Mouse (Mus musculus): ENCODE measurements around the gene Ewsr1.

The Ewsr1 gene

DNA sequence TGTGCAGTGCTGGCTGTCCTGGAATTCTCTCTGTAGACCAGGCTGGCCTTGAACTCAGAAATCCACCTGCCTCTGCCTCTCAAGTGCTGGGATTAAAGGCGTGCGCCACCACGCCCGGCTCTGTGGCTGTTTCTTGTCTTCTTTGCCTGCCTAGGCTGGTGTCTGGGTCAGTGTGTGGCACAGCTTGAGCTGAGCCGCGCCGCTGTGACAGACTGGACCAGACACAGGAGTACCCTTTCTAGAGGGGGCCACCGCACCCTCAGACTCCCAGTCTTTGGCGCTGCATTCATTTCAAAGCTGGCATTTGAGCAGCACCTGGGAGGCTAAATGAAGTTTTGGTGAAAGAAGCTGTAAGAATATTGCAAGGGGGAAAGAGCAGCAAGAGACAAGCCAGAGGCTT is 40.3 kb downstream of the Ewsr1 start:
- no peak for DNase-seq (ENCODE audit: low read depth, low spot score)

DNA sequence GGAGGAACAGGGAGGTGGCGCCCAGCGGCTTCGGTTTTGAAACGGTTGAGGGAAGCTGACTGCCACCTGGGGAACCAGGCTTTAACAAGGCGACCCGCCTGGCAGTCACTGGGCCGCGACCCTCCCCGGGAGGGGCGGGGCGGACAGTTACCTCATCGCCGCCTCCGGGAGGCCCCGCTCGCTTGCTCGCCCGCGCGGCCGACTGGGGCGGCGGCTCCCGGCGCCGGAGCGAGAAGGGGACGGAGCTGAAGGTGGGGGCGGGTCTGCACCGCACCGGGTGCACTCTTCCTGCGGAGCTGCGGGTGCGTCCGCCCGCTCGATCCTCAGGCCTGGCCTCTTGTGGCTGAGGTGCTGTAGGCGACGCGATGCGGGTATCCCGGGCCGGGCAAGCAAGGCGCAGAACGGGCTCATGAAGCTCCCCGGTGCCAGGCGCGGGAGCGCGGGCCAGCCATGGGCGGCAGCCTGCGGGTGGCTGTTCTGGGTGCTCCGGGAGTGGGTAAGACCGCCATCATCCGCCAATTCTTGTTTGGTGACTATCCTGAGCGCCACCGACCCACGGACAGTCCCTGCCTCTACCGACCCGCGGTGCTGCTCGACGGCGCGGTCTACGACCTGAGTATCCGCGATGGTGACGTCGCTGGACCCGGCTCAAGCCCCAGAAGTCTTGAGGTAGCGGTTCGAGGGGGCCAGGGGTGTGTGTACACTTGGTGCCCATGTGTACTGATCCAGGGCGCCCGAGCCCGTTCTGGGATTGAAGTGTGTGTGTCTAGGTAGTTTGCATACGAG is 41.0 kb downstream of the Ewsr1 start, which contains the start of gene Rasl10a:
Gene Rasl10a, plus strand, starts transcription at position 273 of the 786 bp plus-strand sequence.
- DNase-seq (ENCODE audit: low read depth, low spot score), result no peak

DNA sequence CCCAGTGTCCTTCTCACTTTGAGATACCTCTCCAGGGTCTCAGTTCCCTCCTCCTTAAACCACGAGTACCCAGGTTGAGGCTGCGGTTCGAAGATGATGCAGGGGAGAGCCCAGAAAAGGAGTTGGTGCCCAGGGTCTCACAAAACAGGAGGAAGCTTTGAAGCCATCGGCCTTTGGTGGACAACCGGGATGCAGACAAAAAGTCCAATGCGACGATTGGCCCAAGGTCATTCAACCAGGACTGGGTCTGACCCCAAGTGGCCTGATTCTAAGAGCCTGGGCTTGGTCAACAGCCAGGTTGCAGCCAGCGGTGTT is 41.6 kb downstream of the Ewsr1 start:
- no peak for DNase-seq (ENCODE audit: low read depth, low spot score)

DNA sequence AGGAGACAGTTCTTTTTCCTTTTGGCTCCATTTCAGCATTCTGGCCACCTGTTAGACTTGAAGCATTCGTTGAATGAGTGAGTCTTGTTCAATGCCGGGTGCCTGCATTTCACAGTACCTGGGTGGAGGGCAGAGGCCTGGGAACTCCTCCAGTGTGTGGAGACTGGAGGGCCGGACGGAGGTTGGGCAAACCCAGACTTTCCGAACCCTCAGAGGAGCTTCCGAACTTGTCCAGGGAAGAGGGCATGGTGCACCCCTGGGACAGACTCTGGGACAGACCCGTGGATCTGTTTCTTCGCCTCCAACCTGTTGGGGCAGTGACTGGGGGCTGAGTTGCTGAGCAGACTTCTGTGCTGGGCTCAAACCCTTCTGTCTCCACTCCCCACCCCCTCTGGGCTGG is 42.0 kb downstream of the Ewsr1 start:
- DNase-seq (ENCODE audit: low read depth, low spot score), result no peak

DNA sequence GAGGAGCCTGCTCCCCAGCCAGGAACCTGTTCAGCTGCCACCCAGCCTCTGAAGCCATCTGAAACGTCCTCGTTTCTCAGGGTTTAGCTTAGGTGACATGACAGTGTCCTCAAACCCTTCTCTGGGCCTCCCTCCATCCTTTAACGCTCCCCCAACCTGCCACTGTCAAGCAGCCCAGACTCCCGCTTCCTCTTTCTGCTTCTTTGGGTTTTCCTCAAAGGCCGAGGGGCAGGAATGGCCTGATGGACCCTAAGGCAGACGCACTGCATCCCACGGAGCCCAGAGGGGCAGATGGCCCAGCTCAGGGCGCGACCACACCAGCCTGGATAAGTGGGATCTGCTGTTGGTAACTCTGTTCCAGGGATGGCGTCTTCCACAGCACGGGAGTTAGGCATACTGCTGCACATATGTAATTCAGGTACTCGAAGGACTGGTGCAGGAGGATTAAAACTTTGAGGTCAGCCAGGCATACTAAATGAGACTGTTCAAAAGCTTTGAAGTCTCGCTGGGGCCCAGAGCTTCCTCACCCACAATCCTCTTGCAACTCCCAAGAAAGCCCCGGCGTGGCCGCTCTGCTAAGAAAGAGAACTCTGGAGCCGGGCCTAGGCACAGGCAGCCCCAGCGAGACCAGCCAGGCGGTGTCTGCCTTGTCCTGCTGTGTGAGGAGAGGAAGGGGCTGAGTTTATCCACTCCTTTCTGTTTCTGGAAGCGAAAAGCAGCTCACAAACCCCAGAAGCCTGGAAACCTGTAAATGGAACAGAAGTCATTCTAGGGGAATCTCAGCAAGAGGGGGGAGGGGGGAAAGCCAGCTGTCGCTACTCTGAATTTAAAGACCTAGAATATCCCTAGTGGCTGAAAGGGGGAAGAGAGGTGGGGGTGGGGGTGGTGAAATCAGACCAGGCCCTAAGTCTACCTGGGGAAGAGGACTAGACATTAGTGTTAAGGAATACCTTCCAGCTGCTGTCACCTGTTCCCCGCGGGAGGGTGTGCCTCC is 42.8 kb downstream of the Ewsr1 start:
- no peak for DNase-seq (ENCODE audit: low read depth, low spot score)

DNA sequence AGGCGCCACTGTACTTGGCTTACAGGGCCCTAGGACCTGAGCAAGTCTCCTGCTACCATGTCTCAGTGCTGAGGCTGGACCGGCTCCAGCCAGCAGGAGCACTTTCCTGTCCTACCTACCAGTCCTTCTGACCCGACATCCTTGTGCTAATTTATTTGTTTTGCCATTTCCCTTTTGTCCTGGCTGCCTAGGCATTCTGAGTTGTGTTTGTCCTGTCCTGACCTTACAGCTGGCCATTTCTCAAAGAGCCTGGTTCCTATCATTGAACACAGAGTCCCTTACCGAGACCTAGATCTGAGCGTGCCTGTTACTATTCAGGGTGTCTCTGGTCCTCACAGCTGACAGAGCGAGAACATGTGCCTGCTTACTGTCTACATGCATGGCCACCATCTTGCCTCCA is 44.2 kb downstream of the Ewsr1 start:
- no peak for DNase-seq (ENCODE audit: low read depth, low spot score)

DNA sequence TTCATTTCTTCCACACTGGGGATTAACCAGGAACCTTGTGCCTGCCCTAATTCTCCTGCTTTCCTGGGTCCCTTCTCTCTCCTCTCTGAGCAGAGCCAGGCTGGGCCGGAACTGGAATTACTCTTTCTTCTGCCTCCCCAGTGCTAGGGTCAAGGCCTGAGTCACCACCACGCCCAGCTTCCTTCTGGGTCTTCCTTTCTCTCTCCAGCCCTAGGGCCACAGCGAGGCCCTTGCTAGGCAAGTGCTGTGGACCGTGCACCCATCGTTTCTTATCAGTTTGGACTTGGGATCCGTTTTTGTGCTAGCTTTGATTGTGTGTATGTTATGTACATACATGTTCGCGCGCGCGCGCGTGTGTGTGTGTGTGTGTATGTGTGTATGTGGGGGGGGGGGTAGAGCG is 44.9 kb downstream of the Ewsr1 start:
- no peak for DNase-seq (ENCODE audit: low read depth, low spot score)

DNA sequence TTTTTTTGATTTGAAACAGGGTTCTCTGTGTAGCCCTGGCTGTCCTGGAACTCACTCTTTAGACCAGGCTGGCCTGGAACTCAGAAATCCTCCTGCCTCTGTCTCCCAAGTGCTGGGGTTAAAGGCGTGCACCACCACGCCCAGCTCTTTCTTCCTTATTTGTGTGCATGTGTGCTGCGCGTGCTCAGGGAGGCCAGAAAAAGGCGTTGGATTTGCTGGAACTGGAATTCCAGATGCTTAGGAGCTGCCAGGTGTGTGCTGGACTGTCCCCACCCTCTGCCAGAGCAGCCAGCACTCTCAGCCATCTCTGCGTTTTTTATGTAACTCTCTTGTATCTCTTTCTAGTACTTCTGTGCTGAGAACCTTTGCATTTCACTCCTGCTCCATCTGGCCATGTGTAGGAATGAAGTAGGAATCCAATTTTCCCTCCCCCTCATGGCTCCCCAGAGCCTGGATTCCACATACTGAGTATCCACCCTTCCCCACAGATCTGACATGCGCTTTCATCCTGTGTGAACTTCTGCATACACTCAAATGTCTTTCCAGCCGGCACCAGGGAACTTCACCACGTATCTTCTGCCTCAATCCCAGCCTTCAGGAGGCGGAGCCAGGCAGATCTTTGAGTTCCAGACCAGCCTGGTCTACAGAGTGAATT is 46.7 kb downstream of the Ewsr1 start:
- no peak for DNase-seq (ENCODE audit: low read depth, low spot score)

DNA sequence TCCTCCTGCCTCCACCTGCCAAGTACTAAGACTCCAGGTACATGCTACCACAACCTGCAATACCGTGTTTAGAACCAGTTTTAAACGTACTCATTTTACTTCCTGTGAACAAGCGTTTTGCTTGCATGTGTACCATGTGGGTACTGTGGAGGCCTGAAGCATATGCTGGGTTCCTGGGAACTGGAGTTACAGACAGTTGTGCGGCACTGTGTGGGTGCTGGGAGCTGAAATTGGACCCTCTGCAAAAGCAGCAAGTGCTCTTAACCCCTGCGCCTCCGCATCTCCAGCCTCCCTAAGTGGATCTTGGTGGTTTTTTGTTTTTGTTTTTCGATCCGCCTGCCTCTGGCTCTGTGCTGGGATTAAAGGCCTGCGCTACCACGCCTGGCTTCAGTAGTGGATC is 47.4 kb downstream of the Ewsr1 start:
- DNase-seq (ENCODE audit: low read depth, low spot score), result no peak

DNA sequence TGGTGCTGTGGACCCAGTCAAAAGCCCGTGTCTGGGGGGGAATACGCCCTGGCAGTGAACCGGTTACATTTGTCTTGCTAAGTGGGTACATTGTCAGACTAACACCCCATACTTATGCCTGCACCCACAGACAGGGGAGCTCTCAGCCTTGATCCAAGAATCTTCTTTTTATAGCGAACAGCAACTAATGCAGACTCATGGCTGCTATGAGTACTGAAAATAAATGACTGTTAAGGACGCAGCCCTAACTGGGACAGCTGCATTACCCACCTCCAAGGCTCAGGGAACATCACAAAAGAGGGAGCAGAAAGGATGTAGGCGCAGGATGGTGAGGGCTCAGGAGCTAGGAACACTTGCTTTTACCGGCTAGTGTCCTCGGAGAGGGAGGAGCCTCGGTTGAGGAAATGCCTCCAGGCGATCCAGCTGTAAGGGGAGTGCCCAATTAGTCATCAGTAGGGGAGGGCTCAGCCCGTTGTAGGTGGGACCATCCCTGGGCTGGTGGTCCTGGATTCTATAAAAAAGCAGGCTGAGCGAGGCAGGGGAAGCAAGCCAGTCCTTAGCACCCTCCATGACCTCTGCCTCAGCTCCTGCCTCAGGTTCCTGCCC is 52.6 kb downstream of the Ewsr1 start:
- no peak for DNase-seq (ENCODE audit: low read depth, low spot score)

DNA sequence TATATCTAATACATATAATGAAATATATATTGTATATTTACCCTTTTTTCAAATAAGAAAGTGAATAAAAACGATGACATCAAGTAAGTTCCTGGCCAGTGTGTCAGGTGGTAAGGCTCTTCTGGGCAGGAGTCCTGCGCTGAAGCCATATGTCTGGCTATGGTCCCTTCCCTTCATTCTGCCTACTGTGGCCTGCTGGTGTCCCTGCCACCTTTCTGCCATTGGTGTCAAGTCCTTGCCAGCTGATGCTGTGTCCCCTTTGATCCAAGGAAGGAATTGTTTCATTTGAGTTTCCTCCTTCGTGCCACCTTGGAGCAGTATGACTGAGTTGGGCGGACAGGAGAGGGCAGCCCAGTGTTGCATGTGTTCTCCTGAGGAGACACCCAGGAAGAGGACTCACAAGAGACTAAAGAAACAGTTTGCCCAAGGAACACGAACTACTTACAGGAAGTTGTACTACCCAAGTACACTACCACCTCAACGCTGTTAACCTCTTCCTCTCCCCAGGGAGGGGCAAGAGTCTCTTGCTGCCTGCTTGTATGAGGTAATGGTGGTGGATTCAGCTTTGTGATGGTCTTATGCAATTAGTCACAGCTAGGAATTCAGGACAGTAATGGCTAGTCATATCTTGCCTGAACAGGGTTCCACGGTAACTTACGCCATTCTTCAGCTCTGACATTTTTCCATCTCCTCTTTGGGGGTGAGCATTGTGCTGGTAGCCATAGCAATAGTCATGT is 56.3 kb downstream of the Ewsr1 start:
- DNase-seq (ENCODE audit: low read depth, low spot score), result no peak

DNA sequence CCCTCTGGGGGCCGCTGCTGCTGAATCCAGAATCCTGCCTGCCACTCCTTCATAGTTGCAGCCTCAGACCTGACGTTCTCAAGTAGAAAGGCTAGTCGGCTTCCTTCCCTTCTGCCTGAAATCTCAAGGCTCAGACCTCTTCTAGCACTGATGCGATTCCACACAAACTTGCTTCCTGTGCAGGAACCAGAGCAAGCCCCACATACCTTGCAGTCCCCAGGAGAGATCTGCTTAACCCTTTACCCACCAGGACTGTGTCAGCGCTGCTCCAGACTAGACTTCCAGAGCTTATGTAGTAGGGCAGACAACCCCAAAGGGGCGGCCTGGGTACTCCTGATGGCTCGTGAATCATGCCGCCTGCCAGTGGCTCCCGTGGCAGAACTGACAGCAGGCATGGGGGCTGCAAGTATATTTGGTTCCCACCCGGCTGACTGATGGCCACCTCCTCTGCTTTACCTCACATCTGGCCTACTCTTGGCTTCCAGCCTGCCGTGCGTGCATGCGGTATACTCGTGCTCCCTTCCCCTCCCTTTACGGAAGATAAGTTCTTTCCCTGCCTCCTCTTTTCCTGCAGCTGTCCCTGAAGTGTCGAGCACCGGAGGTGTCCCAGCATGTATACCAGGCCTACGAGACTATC is 57.8 kb downstream of the Ewsr1 start:
- no peak for DNase-seq (ENCODE audit: low read depth, low spot score)

DNA sequence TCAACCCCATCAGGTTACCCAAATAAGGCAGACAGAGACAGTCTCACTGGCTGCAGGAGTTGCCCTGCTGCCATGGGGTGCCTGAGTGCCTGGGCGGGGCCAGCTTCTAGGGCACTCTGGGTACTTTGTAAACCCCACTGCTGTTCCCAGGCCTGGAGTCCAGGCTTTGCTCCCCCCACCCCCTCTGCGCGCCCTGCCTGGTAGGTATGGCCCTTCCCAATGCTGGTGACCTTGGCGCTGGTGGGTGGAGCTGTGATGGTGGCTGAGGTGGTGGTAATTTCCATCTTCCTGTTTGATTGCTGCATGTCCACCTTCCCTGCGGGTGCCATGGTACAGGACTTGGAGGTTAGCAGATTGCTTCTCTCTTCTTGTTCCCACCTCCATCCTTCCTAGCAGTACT is 58.5 kb downstream of the Ewsr1 start:
- DNase-seq (ENCODE audit: low read depth, low spot score), result no peak

DNA sequence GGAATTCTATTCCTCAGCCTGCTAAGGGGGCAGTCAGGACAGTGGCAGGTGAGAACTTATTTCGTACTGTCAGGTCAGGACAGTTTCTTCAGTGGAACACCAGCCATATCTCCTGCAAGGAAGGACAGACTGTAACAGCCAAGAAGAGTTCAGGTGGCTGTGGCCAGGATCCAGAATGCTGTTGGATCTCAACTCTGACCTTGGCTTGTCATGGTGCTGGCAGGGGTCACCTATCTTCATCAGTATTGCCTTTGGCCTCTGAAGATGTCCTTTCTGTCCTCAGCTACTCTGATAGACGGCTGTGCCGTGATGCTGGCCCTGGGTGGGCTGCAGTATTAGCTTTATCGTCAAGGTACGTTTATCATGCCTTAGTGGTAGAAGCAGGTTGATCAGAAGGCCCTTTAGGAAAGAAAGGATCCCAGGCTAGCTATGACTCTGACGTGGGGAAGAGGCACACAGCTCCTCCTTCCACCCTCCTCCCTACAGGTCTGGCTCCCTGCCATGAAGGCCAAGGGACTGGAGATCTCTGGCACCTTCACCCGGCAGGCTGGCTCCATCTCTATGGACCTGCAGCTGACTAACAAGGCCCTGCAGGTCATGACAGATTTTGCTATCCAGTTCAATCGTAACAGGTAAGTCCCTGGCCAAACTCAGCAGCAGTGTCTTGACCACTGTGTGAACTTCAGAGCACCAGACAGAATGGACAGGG is 61.8 kb downstream of the Ewsr1 start:
- DNase-seq (ENCODE audit: low read depth, low spot score), result no peak

DNA sequence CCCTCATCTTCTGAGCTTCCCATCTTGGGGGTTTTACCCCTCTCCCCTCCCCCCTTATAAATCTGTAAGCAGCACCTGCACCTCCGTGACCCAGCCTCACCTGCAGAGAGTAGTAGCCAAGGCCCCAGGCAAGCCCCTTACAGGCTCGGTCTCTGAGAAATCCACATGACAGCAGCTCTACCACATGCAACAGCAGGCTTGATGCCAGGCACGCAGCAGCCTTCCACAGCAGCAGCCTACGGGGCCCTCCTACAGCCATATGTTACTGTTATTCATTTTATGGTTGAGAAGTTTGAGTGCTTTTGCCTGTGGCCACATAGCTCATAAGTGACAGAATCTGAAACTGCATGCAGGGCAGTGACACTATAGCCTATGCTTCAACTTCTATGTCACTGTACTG is 63.6 kb downstream of the Ewsr1 start:
- no peak for DNase-seq (ENCODE audit: low read depth, low spot score)

DNA sequence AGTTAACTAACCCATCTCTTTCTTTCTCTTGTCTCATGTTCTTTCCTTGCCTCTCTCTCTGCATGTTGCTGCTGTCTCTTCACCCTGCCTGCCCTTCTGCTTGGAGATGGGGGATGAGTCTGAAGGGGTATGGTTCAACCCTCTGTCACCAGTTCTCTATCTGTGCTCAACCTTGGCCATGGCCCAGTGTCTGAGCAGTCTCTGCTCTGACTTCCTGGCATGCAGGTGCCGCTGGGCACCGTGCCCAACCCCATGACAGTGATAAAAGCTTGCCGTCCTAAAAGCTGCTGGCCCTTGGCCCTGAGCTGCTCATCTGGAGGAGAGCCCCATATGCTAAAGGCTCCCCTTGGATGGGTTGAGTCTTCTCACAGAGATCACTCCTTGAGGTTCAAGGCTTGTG is 65.9 kb downstream of the Ewsr1 start:
- no peak for DNase-seq (ENCODE audit: low read depth, low spot score)

DNA sequence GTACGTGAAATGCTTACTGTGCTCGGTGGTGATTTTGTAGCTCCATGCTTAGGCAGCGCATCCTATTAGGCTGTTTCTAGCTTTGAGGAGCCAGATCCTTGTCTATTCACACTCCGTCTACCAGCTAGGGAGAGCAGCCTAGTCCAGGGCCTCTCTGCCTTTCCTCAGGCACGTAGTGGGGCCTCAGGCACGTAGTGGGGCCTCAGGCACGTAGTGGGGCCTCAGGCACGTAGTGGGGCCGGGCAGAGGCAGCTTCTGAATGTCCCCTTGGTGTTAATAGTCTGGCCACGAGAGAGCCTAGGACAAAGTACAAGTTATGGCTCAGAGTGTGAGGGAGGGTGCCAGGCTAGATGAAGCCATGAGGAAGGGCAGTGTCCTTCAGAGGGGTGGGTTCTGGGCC is 66.4 kb downstream of the Ewsr1 start:
- no peak for DNase-seq (ENCODE audit: low read depth, low spot score)

DNA sequence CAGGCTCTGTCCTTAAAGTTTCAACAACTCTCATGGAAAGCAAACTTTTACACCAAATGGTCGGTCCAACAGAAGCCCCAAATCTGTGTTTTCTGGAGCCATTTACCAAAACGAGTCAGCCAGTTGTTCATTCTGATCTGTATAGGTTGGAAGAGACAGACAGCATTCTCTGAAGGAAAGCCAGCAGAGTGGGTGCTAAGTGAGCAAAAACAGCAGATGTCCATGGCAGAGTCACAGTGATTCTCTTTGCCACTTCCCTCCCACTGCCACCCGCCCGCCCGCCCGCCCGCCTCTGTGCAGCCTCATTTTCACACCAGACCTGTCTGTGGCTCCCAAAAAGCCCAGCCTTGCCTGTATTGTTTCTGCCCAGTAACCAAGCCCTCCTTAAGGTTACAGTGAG is 70.8 kb downstream of the Ewsr1 start:
- DNase-seq (ENCODE audit: low read depth, low spot score), result no peak

DNA sequence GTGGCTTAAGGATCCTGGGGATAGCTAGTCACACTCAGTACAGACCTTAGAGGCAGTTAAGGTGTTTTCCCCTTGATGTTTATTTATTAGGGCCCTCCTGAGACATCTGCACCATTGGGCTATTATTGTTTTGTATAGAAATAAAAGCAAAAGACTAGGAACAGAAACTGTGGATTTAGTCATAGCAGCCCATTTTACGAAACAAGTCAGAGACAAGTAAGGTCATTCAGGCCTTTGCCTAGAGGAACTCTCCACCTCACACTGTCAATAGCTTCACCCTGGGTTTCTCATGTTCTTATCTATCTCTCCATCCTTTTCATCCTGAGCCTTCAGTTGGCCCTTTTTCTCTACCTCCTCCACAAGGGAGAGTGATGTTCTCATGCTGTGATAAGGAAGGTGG is 74.0 kb downstream of the Ewsr1 start:
- no peak for DNase-seq (ENCODE audit: low read depth, low spot score)
